Mouse (Mus musculus): Measurements from ENCODE around the gene Nav2.

Nav2 gene

DNA sequence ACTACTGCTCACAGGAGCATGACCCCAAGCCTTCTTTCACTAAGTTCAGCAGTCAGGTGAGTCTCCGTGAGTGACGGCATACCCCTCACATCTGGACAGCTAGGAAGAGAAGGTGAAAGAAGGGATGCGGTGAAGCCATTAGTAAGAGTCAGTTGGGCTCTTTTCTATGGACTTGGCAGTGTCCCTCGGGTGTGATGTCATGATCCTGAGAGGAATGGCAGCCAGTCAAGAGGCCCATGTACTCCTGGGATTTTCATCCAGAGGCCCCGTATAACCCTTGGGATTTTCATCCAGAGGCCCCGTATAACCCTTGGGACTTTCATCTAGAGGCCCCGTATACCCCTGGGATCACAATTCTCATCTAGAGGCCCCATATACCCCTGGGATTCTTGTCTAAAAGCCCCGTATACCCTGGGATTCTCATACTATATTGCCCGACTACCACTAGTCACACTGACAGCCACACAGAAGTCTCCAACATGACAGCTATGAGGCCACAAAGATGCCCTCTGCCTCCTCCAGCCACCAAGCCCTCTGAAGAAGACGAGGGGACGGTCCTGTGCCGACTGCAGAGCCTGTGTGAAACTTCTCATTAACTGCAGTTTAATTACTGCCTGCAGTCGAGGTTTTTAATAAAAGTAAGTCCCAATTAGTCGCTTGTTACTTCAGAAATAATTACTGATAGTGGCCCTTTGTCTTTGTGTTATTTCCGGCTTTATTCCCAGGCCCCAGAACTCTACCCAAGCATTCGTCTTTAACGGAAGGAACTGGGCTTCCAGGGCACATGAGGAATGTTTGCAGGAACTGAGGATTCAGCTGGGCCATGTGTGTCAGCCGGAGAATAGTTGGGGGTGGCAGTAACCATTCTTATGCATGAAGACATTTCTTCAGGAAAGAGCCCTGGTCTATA lies 251.4 kb downstream of the Nav2 start:
- in situ Hi-C loops (cut with MboI; ENCODE audit: low pct_unique_long_range_greater_than_20kb in 1 of 2, low sequenced_read_pairs in 2 of 2, unreplicated experiment in 1 of 2): no loop called here

DNA sequence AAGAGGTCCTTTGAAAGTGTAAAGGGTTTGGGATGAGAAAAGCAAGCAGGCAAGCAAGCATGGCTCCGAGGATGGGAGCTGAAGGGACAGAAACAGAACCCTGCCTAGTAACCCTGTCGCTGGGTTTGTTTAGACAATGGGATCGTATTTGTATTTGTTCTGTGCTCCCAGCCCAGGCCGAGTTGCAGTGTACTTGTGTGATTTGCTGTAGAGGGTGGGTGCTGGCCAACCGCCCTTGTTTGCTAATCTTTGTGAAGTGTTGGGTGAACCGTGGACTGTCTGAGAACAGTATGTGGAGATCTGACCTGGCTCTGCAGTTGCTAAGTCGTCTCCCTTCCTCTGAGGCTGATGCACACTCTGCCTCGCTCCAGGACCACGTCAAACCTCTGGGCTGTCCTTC lies 253.6 kb downstream of the Nav2 start:
- in situ Hi-C loops (cut with MboI; ENCODE audit: low pct_unique_long_range_greater_than_20kb in 1 of 2, low sequenced_read_pairs in 2 of 2, unreplicated experiment in 1 of 2): no loop called here

DNA sequence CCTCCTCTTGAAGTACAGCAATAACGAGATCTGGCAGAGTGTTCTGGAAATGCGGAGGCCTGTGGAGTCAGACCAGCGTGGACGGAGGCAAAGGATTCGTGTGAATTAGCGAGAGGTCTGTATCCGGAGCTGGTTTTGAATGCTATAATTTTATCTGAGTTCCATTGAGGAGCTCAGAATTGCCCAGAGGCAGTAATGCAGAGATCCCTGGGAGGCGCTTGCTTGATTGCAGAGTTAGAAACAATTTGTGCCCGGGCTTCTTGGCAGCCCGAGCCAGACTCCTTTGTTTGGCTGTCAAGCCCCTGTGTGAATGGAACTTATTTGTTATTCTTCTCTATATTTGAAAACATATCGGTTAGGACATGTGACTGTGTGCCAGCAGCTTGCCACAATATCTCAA lies 255.3 kb downstream of the Nav2 start:
- in situ Hi-C loops (cut with MboI; ENCODE audit: low pct_unique_long_range_greater_than_20kb in 1 of 2, low sequenced_read_pairs in 2 of 2, unreplicated experiment in 1 of 2): no loop called here

DNA sequence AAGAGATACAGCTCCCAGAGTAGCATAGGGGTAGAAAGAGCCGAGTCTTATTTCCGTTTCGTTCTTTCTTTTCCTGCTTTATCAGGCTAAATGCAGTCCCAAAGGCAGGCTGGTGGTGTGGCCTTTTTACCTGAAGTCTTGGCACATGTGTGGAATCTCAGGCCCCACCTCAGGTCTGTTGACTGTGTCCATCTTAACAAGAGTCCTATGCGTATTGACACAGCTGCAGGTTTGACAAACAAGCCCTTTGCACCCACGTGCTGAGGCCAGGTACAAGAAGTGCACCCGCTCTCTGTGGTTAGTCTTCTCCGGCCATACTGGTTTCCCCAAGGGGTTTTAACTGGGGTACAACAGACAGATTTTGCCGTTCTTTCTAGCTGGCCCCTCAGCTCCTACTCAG lies 256.4 kb downstream of the Nav2 start:
- in situ Hi-C loops (cut with MboI; ENCODE audit: low pct_unique_long_range_greater_than_20kb in 1 of 2, low sequenced_read_pairs in 2 of 2, unreplicated experiment in 1 of 2): no loop called here

DNA sequence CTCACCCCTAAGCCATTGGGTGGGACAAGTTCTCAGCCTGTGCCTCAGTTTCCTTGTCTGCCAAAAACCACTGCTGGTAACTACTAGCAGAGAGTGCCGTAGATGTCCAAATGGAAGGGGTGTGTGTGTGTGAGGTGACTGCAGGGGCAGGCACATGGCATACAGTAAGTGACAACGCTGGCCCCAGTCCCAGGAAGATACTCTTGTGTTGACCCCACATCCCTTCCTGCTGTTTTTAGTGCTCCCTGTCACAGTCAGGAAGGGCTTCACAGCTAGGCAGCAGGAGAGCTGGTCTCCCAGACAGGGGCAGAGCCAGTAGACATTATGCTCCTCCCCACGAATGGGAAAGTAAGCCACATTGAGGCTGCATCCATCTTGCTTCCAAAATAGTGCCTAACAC lies 264.4 kb downstream of the Nav2 start:
- in situ Hi-C loops (cut with MboI; ENCODE audit: low pct_unique_long_range_greater_than_20kb in 1 of 2, low sequenced_read_pairs in 2 of 2, unreplicated experiment in 1 of 2): no loop called here

DNA sequence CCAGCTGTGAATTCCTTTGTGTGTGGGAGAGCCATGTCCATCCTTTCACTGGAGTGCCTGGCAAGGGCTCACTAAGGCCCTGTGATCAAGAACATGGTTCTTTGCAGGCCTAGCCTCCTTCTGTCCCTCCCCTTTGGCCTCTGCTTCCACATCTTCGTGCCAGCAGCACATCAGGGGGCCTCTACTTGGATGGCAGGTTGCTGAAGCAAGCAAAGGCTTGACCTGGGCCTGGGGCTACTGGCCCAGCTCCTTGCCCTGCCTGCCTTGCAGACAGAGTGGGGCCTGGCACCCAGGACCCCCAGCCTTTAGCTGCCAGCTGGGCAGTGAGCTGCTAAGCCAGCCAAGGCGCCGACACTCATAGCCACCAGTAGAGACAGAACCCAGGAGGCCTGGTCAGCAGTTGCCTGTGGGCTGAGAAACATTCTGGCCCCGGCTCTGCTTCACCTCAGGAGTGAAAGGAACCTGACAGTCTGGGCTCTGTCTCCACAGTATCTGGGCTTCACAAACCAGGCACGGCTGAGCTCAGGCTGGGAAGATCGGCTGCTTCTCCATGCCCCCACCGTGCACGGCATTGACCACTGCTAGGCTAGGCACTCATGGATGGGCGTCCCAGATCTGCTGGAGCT lies 267.4 kb downstream of the Nav2 start:
- in situ Hi-C loops (cut with MboI; ENCODE audit: low pct_unique_long_range_greater_than_20kb in 1 of 2, low sequenced_read_pairs in 2 of 2, unreplicated experiment in 1 of 2): no loop called here

DNA sequence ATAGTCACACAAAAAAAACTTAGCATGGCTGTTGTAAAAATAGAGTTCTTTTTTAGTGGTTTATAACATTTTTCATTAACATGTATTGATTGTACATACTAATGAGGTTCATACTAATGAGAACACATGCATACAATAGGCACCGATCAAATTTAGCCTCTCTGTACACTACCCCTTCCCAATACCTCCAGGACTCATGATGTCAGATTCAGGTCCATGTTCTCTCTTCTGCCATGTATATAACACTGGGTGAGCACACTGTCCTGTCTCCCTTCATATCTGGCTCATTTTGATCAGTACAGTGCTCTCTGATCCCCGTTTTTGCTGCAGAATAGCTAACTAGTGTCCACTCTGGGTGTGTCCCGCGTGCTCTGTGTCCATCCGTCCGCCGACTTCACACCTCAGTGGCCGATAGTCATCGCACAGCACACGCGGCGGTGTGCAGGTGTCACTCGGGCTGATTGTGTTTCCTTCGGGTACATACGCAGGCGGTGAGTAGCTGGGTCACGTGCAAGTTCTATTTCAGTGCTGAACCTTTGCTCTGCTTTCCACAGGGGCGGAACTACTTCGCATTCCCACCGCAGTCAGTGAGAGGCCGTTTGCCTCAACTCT lies 268.2 kb downstream of the Nav2 start:
- in situ Hi-C loops (cut with MboI; ENCODE audit: low pct_unique_long_range_greater_than_20kb in 1 of 2, low sequenced_read_pairs in 2 of 2, unreplicated experiment in 1 of 2): no loop called here

DNA sequence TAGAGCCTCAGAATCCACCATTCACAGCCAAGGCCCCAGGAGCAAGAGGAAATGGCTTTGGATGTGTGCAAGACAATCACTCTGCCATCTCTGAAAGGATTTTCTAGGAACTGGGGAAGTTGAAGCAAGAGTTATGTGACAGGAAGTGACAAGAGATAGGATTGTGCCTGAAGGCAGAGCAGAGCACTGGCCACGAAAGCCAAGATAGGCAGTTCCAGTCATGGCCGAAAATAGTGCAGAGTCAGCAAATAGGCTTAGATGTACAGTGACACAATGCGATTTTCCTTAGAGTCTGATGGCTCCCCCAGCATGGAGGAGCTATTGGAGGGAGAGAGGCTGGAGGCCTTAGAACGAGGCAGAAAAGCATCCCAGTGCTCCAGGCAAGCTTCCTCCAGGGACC lies 269.7 kb downstream of the Nav2 start:
- in situ Hi-C loops (cut with MboI; ENCODE audit: low pct_unique_long_range_greater_than_20kb in 1 of 2, low sequenced_read_pairs in 2 of 2, unreplicated experiment in 1 of 2): no loop called here

DNA sequence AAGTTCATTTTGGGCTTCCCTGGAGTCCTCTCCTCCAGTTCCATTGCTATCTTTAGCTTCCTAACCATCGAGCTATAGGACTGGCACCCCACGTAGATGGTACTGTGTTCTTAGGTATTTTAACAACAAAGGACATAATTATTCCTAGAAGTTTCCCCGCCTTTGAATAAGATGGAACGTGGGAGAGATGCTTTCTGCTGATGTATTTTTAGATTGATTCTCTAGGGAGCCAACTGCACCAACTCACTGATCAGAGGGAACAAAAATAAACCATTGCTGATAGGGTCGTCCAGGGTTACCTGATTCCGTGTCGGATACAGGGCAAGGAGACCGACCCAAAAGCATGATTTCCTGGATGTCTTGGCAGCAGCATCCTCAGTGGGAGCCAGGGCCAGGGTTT lies 272.5 kb downstream of the Nav2 start:
- in situ Hi-C loops (cut with MboI; ENCODE audit: low pct_unique_long_range_greater_than_20kb in 1 of 2, low sequenced_read_pairs in 2 of 2, unreplicated experiment in 1 of 2): no loop called here

DNA sequence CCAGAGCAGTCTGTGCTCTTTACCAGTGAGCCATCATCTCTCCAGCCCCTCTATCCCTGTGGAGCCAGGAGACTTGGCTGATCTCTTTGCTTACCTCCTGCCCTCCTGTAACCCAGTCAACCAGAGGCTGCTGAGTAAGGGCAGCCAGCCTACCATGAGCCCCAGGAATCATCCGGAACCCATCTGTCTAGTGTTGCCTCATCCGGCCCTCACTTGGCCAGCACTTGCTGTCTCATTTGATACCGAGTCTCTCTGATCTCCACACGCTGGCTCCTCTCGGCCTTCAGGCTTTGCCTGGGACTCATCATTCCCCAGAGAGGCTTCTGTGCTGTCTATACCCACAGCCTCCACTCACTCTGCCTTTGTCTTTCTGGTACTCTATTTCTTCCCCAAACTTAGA lies 273.9 kb downstream of the Nav2 start:
- in situ Hi-C loops (cut with MboI; ENCODE audit: low pct_unique_long_range_greater_than_20kb in 1 of 2, low sequenced_read_pairs in 2 of 2, unreplicated experiment in 1 of 2): no loop called here

DNA sequence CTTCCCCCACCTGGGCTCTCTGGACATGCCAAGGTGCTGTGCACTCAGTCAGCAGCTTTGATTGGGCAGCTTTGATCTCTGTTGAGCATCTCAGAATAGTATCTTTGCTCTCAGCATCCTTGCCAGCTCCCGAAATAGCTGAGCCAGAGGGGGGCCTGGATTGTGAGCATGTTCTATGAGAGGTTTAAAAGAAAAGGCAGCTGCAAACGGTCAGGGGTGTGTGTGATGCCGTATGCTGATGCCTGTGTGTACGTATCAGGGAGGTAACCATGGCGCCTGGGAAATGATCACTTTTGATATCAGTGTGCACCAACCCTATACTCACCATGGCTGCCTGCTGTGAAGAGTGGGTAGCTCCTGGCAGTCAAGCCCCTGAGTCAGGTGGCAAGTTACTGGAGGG lies 275.2 kb downstream of the Nav2 start:
- in situ Hi-C loops (cut with MboI; ENCODE audit: low pct_unique_long_range_greater_than_20kb in 1 of 2, low sequenced_read_pairs in 2 of 2, unreplicated experiment in 1 of 2): no loop called here

DNA sequence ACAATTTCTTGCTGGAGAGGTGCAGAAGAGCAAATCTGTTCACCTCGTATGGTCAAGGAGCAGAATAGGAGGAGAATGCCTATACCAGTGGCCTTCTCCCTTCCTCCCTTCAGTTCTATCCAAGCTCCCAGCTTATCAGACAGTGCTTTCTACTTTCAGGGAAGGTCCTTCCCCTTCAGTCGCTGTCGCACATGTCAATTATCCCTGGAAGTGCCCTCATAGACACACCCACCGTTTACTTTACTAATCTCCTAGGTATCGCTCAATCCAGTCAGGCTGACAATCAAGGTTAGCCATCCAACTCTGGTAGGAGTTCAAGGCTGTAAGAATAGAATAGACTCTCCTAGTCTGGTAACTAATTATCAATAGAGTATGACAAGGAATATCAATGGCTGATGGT lies 277.5 kb downstream of the Nav2 start:
- in situ Hi-C loops (cut with MboI; ENCODE audit: low pct_unique_long_range_greater_than_20kb in 1 of 2, low sequenced_read_pairs in 2 of 2, unreplicated experiment in 1 of 2): no loop called here

DNA sequence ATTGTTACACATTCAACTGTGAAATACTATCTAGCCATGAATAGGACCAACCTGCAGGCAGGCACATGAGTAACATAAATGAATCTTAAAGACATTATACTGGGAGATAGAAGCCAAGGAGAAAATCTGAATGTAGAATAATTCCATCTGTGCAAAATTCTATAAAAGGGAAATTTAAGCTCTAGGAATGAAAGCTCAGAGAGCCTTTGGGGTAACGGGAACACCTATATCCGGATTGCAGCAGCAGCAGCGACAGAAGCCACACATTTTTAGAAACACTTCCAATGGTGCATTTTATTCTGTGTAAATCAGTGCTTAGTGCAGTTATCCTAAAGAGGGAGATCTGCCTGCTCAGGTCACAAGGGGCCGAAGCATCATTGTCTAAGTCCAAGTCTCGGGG lies 280.8 kb downstream of the Nav2 start:
- in situ Hi-C loops (cut with MboI; ENCODE audit: low pct_unique_long_range_greater_than_20kb in 1 of 2, low sequenced_read_pairs in 2 of 2, unreplicated experiment in 1 of 2): no loop called here

DNA sequence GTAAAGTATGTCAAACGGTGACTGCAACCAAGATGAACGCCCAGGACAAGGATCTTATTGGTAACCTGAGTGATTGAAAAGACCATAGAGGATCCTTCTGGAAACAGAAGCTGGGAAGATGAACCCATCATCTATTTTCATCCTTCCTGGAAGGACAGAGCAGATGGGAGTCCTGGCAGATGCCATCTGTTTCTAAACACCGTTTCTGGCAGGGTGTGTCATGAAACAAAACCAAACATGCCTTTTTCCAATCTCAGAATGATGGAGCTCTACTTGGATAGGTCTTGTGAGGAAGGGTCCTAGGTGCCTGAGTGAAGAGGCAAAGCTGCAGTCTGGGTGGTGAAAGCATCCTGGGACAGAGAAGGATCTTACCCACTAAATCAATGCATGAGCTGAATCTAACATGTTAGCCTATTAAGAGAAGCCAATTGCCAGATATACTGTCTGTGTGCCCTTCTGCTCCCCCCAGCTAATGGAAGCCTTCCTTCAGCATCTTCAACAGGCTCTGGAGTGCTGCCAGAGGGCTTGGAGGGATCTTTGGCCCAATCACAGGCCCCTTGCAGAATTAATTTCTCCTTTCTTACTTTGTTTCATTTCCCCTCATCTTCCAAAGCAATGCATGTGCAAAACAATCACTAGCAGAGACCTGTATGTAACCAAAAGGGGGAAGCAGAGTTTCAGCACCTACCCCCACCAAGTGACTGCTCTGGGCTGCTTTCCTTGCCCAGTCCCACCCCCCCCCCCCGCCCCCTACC lies 281.9 kb downstream of the Nav2 start:
- in situ Hi-C loops (cut with MboI; ENCODE audit: low pct_unique_long_range_greater_than_20kb in 1 of 2, low sequenced_read_pairs in 2 of 2, unreplicated experiment in 1 of 2): no loop called here

DNA sequence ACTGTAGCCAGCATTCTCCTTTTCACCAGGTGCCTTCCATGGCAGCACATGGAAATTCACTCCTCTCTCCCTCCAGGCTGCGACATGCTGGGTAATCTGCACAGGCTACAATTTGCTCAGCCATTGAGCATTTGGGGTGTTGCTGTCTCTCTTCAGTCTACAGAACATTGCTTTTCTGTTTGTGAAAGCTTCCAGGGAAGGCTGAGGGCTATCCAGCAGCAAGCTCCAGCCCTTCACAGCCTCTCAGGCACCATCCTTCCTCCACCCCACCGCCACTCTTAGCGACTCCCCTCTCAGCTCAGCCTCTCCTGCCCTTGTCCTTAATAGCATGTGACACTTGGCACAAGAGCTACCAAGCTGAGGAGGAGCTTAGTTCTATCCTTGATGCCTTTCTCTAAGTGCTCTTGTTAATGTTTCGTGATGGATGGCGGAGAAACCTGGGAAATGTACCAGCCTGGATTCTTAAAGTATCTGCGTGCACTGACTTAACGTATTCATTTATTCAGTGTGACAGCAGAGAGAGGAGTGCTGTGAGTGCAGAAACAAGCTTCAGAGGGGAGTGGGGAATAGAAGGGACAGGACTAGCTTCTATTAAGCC lies 282.7 kb downstream of the Nav2 start:
- in situ Hi-C loops (cut with MboI; ENCODE audit: low pct_unique_long_range_greater_than_20kb in 1 of 2, low sequenced_read_pairs in 2 of 2, unreplicated experiment in 1 of 2): no loop called here

DNA sequence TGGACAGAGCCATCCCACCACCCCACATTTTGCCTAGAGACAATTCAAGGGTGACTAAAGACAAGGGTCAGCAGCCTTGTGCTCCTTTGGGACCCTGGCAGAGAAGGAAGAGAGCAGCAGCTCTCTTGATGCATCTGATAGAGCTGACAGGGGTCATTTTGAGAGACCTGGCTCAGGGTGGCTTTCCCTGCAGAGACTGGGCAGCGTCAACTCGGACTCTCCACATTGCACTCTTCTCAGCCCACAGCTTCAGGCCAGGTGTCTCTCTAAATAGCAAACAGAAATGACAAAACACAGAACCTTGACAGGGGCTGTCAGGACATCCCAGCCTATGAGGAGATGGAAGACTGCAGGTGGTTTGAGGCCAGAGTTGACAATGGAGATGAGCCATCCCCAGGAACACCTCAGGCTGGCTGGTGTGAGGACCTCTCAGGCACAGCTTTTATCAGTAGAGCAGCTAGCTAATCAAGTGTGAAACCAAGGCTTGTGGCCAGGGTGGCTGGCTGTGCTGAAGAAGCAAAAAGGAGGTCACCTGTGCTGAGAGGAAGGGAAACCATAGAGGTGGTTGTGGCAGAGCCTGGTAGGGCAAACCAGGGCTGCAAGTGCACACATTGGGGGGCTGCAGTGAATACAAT lies 283.7 kb downstream of the Nav2 start:
- in situ Hi-C loops (cut with MboI; ENCODE audit: low pct_unique_long_range_greater_than_20kb in 1 of 2, low sequenced_read_pairs in 2 of 2, unreplicated experiment in 1 of 2): no loop called here

DNA sequence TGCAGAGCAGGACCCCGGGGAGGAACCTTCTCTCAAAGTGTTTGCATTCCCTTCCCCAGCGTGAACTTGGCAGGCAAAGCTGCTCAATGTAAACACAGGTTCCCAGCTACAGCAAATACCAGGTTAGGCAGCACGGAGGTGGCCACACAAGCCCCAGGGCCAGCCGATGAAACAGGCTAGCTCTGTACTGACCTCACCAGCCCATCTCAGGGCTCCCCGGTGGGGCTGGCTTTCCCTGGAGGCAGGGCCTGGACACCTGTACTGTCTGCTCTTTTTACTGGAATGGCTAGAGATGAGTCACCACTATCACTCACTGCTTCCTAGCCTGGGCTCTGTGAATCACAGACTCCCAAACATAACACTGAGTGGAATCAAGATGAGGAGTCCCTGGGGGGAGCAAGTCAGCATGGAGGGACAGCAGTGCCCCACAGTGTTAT lies 287.2 kb downstream of the Nav2 start:
- in situ Hi-C loops (cut with MboI; ENCODE audit: low pct_unique_long_range_greater_than_20kb in 1 of 2, low sequenced_read_pairs in 2 of 2, unreplicated experiment in 1 of 2): no loop called here

DNA sequence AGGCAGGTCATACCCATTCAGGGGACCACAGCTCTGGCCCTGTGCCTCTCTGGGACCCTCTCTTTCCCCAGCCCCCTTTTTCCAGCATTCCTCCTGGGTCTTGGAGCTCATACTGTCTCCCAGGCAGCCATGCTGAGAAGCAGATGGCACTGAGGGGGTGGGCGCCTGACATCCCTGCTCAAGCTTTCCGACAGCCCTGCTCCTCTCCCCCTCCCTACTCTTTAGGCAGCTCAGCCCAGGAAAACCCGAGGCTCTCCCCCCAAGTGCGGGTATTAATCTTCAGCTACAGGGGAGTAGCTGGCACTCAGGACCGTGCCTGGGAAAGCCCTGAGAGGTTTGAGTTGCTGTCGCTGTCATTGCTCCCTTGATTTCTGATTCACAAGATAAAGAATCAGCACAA lies 290.9 kb downstream of the Nav2 start:
- in situ Hi-C loops (cut with MboI; ENCODE audit: low pct_unique_long_range_greater_than_20kb in 1 of 2, low sequenced_read_pairs in 2 of 2, unreplicated experiment in 1 of 2): no loop called here

Data from mouse embryonic stem cell (cell line).